ENCODE assay signal across 24 mouse cellular contexts in genomic region chr6:6852944-6853343, GRCm38 (mm10). TPM values are rescaled to one million over a fixed set of nuclear protein-coding genes. Genes with fewer than 3 reads are reported as not detected.
DNase-seq lines count a peak whose midpoint lies in the region; ATAC-seq lines count a peak whose summit lies in the region.
"Had no signal": no experiment of that assay in that cellular context is flagged by ENCODE, and none has a peak within 500 bp of the region (broad histone marks: within the 10 kb centered on the region; RNA-seq: fewer than 3 reads in every experiment).

No protein-coding gene starts in this region.

- 23% methylated on average over 3 of the region's 3 CpGs for WGBS in hindbrain, embryonic 11.5 days
- WGBS in hindbrain, embryonic 16.5 days: 31% methylated on average over 3 of the region's 3 CpGs
- 17% methylated on average over 3 of the region's 3 CpGs for WGBS in neural tube, embryonic 15.5 days

- no peak for ATAC-seq in hindbrain, embryonic 11.5 days (ENCODE audit: low FRiP score)
- ATAC-seq in hindbrain, embryonic 16.5 days: no peak
- no peak for ATAC-seq in neural tube, embryonic 15.5 days (ENCODE audit: low FRiP score)
- ATAC-seq: intestine, embryonic 16.5 days had no signal

- peaks cover 88% of the 10 kb centered on the region for H3K27me3 ChIP-seq in hindbrain, embryonic 11.5 days (ENCODE audit: control insufficient read depth, insufficient read depth, low read length)
- H3K27me3 ChIP-seq in hindbrain, embryonic 16.5 days (replicated peaks; ENCODE audit: control insufficient read depth, insufficient read depth, low read length): peaks cover 70% of the 10 kb centered on the region
- H3K27me3 ChIP-seq in neural tube, embryonic 15.5 days (replicated peaks): peaks cover 82% of the 10 kb centered on the region

- H3K4me3 ChIP-seq in hindbrain, embryonic 11.5 days (ENCODE audit: low read depth, low read length): no peak overlapping the region
- H3K4me3 ChIP-seq in hindbrain, embryonic 16.5 days (ENCODE audit: low read length): no peak overlapping the region
- H3K4me3 ChIP-seq in neural tube, embryonic 15.5 days (replicated peaks): no peak overlapping the region
- H3K4me3 ChIP-seq: embryonic facial prominence, embryonic 12.5 days; heart, embryonic 12.5 days; hindbrain, embryonic 12.5 days had no signal

- peak; percentile 4 for DNase-seq in embryo, embryonic 11 days
- DNase-seq in embryo, embryonic 9.5 days (ENCODE audit: extremely low spot score): no peak
- DNase-seq in hindbrain, embryonic 11.5 days (ENCODE audit: low spot score): peak; percentile 23
- peak; percentile 20 for DNase-seq in neural tube, embryonic 10.5 days (ENCODE audit: extremely low spot score, low spot score)
- DNase-seq in gastrocnemius, postnatal 4 days (ENCODE audit: low spot score in 2 of 2): no peak
- no peak for DNase-seq in cerebellum, adult 11-12 months
- DNase-seq: adrenal gland, postnatal 10 days; cerebellum, adult 11 months; cerebellum, adult 9-10 months; cerebellum, postnatal 25 days; gastrocnemius, postnatal 10 days; heart, postnatal 36 days; kidney, adult 9 months had no signal

- no peaks in the 10 kb centered on the region for H3K36me3 ChIP-seq in hindbrain, embryonic 11.5 days (ENCODE audit: control insufficient read depth, insufficient read depth, low read length)
- H3K36me3 ChIP-seq in hindbrain, embryonic 16.5 days (ENCODE audit: control insufficient read depth, insufficient read depth, low read length): no peaks in the 10 kb centered on the region
- no peaks in the 10 kb centered on the region for H3K36me3 ChIP-seq in neural tube, embryonic 15.5 days
- H3K36me3 ChIP-seq: embryonic facial prominence, embryonic 12.5 days; heart, embryonic 12.5 days; hindbrain, embryonic 12.5 days had no signal

- no peak overlapping the region for H3K27ac ChIP-seq in hindbrain, embryonic 11.5 days (ENCODE audit: low read depth, low read length)
- H3K27ac ChIP-seq in hindbrain, embryonic 16.5 days (ENCODE audit: low read depth, low read length): no peak overlapping the region
- H3K27ac ChIP-seq in neural tube, embryonic 15.5 days (replicated peaks): no peak overlapping the region
- H3K27ac ChIP-seq: embryonic facial prominence, embryonic 12.5 days; hindbrain, embryonic 12.5 days had no signal

- no peaks in the 10 kb centered on the region for H3K9me3 ChIP-seq in hindbrain, embryonic 11.5 days (ENCODE audit: control insufficient read depth, low read length)
- no peaks in the 10 kb centered on the region for H3K9me3 ChIP-seq in hindbrain, embryonic 16.5 days (ENCODE audit: control insufficient read depth, low read length)
- H3K9me3 ChIP-seq in neural tube, embryonic 15.5 days (replicated peaks): no peaks in the 10 kb centered on the region
- H3K9me3 ChIP-seq: embryonic facial prominence, embryonic 12.5 days; heart, embryonic 12.5 days; hindbrain, embryonic 12.5 days had no signal

- H3K4me2 ChIP-seq in hindbrain, embryonic 11.5 days (replicated peaks; ENCODE audit: low read depth, low read length): no peak overlapping the region
- no peak overlapping the region for H3K4me2 ChIP-seq in hindbrain, embryonic 16.5 days (ENCODE audit: low read length)
- H3K4me2 ChIP-seq in neural tube, embryonic 15.5 days: no peak overlapping the region
- H3K4me2 ChIP-seq: embryonic facial prominence, embryonic 12.5 days; heart, embryonic 12.5 days; hindbrain, embryonic 12.5 days had no signal

- H3K4me1 ChIP-seq in hindbrain, embryonic 11.5 days (replicated peaks; ENCODE audit: control insufficient read depth, insufficient read depth, low read length): no peaks in the 10 kb centered on the region
- no peaks in the 10 kb centered on the region for H3K4me1 ChIP-seq in hindbrain, embryonic 16.5 days (ENCODE audit: control insufficient read depth, insufficient read depth, low read depth, low read length)
- H3K4me1 ChIP-seq in neural tube, embryonic 15.5 days: 0 out of 2 replicates have a peak, but pooled peaks cover 3% of the 10 kb centered on the region

- no peak overlapping the region for H3K9ac ChIP-seq in hindbrain, embryonic 11.5 days (ENCODE audit: low read depth, low read length)
- no peak overlapping the region for H3K9ac ChIP-seq in hindbrain, embryonic 16.5 days (ENCODE audit: low read depth, low read length)
- H3K9ac ChIP-seq in neural tube, embryonic 15.5 days (replicated peaks): no peak overlapping the region
- H3K9ac ChIP-seq: embryonic facial prominence, embryonic 12.5 days; heart, embryonic 12.5 days; hindbrain, embryonic 12.5 days had no signal

RNA-seq across cellular contexts. Expression of gene Dlx6, which starts 10.2 kb away (rescaled TPM):
- polyA plus RNA-seq in hindbrain, embryonic 11.5 days (2014; fragmentation: Nextera tagmentation; extraction: Ambion mirVana): 0.29 and 0.65 TPM in 2 replicates
- polyA plus RNA-seq in hindbrain, embryonic 16.5 days (2015; fragmentation: Nextera tagmentation; extraction: Ambion mirVana): 0.45 TPM in 1 of 2 replicates, not detected in the other
- 0.41 TPM in 1 of 2 replicates, not detected in the other for polyA plus RNA-seq in neural tube, embryonic 15.5 days (2015; fragmentation: Nextera tagmentation; extraction: Ambion mirVana)
- not detected for total RNA-seq in gastrocnemius, postnatal 4 days (2021)
- total RNA-seq: heart, adult 8-10 months; heart, postnatal 36 days; MEL had no signal
- polyA plus RNA-seq: C2C12; gonadal fat pad, adult 2 months; heart, embryonic 12.5 days; heart, embryonic 16.5 days; intestine, embryonic 16.5 days had no signal

RNA-seq across cellular contexts. Expression of gene Dlx5, which starts 28.9 kb away (rescaled TPM):
- 2.3 and 6.2 TPM in 2 replicates for polyA plus RNA-seq in hindbrain, embryonic 11.5 days (2014; fragmentation: Nextera tagmentation; extraction: Ambion mirVana)
- polyA plus RNA-seq in hindbrain, embryonic 16.5 days (2015; fragmentation: Nextera tagmentation; extraction: Ambion mirVana): 3.7 TPM in 1 of 2 replicates, not detected in the other
- polyA plus RNA-seq in neural tube, embryonic 15.5 days (2015; fragmentation: Nextera tagmentation; extraction: Ambion mirVana): 0.41 and 0.83 TPM in 2 replicates
- under 1 TPM in 1 of 2 experiments, not detected in 1; 0.20 TPM for total RNA-seq in gastrocnemius, postnatal 4 days (2021)
- total RNA-seq: MEL had no signal
- polyA plus RNA-seq: C2C12 had no signal

Comparison
In these comparisons a context has a peak if more than half of its experiments do, and no peak if none do; other contexts are left out.
1. DNase-seq: peak in embryo, embryonic 11 days (single experiment), hindbrain, embryonic 11.5 days (single experiment) and neural tube, embryonic 10.5 days (single experiment); none in embryo, embryonic 9.5 days (single experiment), gastrocnemius, postnatal 4 days (0 of 2) and cerebellum, adult 11-12 months (single experiment).